Mouse (Mus musculus) G1E (cell line): ENCODE data around the gene Ttc24. TPM values are rescaled to one million over a fixed set of nuclear protein-coding genes. Genes with fewer than 3 reads are reported as not detected.

ENCODE experiments used
- ATAC-seq: 2 replicates; pipeline ENCODE4 v1.8.0; 2016; ENCODE audit warnings: mild to moderate bottlenecking; ENCODE audit not compliant: insufficient number of reproducible peaks, poor library complexity, low FRiP score, severe bottlenecking; ENCODE audit errors: extremely low read depth
- DNase-seq: peaks from one replicate; pipeline ENCODE4 v3.0.0; 2012; ENCODE audit warnings: low spot score
- H3K27me3 ChIP-seq: 2 replicates; pipeline ENCODE4 v1.6.1; 2012; ENCODE audit warnings: mild to moderate bottlenecking, low read length, inconsistent platforms; ENCODE audit not compliant: insufficient read depth
- H3K36me3 ChIP-seq: replicated peaks from 2 replicates; pipeline ENCODE3; 2012; ENCODE audit warnings: mild to moderate bottlenecking, inconsistent platforms
- H3K4me1 ChIP-seq: 2 replicates; pipeline ENCODE4 v1.6.1; 2012; ENCODE audit warnings: low read depth, low read length, inconsistent platforms, mixed read lengths; ENCODE audit not compliant: insufficient read depth
- H3K4me3 ChIP-seq: 2 replicates; pipeline ENCODE4 v1.5.1; 2012; ENCODE audit warnings: low read depth, mild to moderate bottlenecking, inconsistent platforms, low read length, moderate library complexity, mixed read lengths
- H3K9me3 ChIP-seq: replicated peaks from 2 replicates; pipeline ENCODE4 v1.6.1; 2012; ENCODE audit warnings: inconsistent platforms
- CTCF ChIP-seq: IDR thresholded peaks from 2 replicates; pipeline ENCODE4 v1.5.1; 2012; ENCODE audit warnings: low read depth, low read length, inconsistent platforms, mixed read lengths
- GATA1 ChIP-seq: IDR thresholded peaks from 2 replicates; pipeline ENCODE4 v1.6.1; 2012; ENCODE audit warnings: borderline replicate concordance, low read length, inconsistent platforms, mixed read lengths
- GATA2 ChIP-seq: IDR thresholded peaks from 2 replicates; pipeline ENCODE4 v1.6.1; 2012; ENCODE audit warnings: low read depth, low read length, inconsistent platforms, borderline replicate concordance
- POLR2AphosphoS5 ChIP-seq: IDR thresholded peaks from 2 replicates; pipeline ENCODE4 v1.6.1; 2012; ENCODE audit warnings: low read depth, low read length, inconsistent platforms; ENCODE audit not compliant: insufficient replicate concordance
- TAL1 ChIP-seq: conservative IDR thresholded peaks from 2 replicates; pipeline ENCODE4 v1.6.1; 2012; ENCODE audit warnings: low read depth, low read length, inconsistent platforms, mixed read lengths
- polyA plus RNA-seq: library from polyadenylated mRNA; stranded (reverse); fragments of >175 nt; gene quantifications from 2 replicates; pipeline ENCODE4 v1.2.3, GENCODE M21; 2012
- total RNA-seq, 2 experiments: library from RNA; stranded (forward) in 1 of 2; stranded (reverse) in 1 of 2; fragments of 200-1000 nt in 1 of 2; fragments of >200 nt in 1 of 2; fragmentation: Nextera tagmentation in 1 of 2; gene quantifications; 2 replicates each; pipeline ENCODE4 v1.2.3; 2014 to 2017

Ttc24 gene
- total and polyA plus RNA-seq, 3 experiments: 0.05 TPM; not detected in 2

- TF ChIP-seq TAL1 (no peak), POLR2AphosphoS5 (no peak), GATA2 (no peak), CTCF (no peak), GATA1 (no peak)
- peaks cover 42% of the 10 kb centered on the region for H3K27me3 ChIP-seq
- no peak for ATAC-seq
Measured at GRCm38 (mm10) chr3:88026823-88027222, 51.3 kb downstream of the Ttc24 start.

GRCm38 (mm10) chr3:88023192-88024074 is 54.7 kb downstream of the Ttc24 start:
- H3K27me3 ChIP-seq: peaks cover 44% of the 10 kb centered on the region
- TF ChIP-seq TAL1 (no peak), CTCF (no peak), GATA2 (no peak), POLR2AphosphoS5 (no peak)
- H3K36me3 ChIP-seq: no peaks in the 10 kb centered on the region
- peaks cover 4% of the 10 kb centered on the region; the same call in 1 of the 2 replicates for H3K4me1 ChIP-seq
- ATAC-seq (no peak), DNase-seq (no peak)
- H3K4me3 ChIP-seq: no peak overlapping the region; the same call in 1 of the 2 replicates
- H3K9me3 ChIP-seq: peaks cover 15% of the 10 kb centered on the region

More at GRCm38 (mm10) chr3:88026823-88027222, 51.3 kb downstream of the Ttc24 start:
- Histone ChIP-seq H3K4me3 (no peak overlapping the region), H3K9me3 (peaks cover 16% of the 10 kb centered on the region), H3K36me3 (no peaks in the 10 kb centered on the region), H3K4me1 (peaks cover 4% of the 10 kb centered on the region; the same call in 1 of the 2 replicates)
- DNase-seq: no peak

GRCm38 (mm10) chr3:88022322-88023191 is 55.5 kb downstream of the Ttc24 start:
- Histone ChIP-seq H3K9me3 (peaks cover 10% of the 10 kb centered on the region; the same call in 1 of the 2 replicates), H3K27me3 (peaks cover 47% of the 10 kb centered on the region), H3K4me3 (no peak overlapping the region; the same call in 1 of the 2 replicates), H3K36me3 (no peaks in the 10 kb centered on the region), H3K4me1 (peaks cover 4% of the 10 kb centered on the region; the same call in 1 of the 2 replicates)
- DNase-seq (no peak), ATAC-seq (no peak)
- TF ChIP-seq GATA1 (no peak), TAL1 (no peak), POLR2AphosphoS5 (no peak), CTCF (no peak), GATA2 (no peak)

Other genes starting within 250 kb of the Ttc24 start
- not detected in 2 replicates for gene Sh2d2a, start 231.5 kb downstream of the Ttc24 start, total RNA-seq (2014; fragmentation: Nextera tagmentation)
- gene Sh2d2a, start 231.5 kb downstream of the Ttc24 start, total RNA-seq (2017): 0.16 and 0.17 TPM in 2 replicates
- not detected in 2 replicates for gene Sh2d2a, start 231.5 kb downstream of the Ttc24 start, polyA plus RNA-seq
- 41.3 and 44.7 TPM in 2 replicates for gene Prcc, start 192.7 kb downstream of the Ttc24 start, total RNA-seq (2014; fragmentation: Nextera tagmentation)
- 28.5 and 32.3 TPM in 2 replicates for gene Prcc, start 192.7 kb downstream of the Ttc24 start, total RNA-seq (2017)
- gene Prcc, start 192.7 kb downstream of the Ttc24 start, polyA plus RNA-seq: 75.9 and 99.7 TPM in 2 replicates
- 722 and 799 TPM in 2 replicates for gene Hdgf, start 172.0 kb downstream of the Ttc24 start, total RNA-seq (2014; fragmentation: Nextera tagmentation)
- 506 and 578 TPM in 2 replicates for gene Hdgf, start 172.0 kb downstream of the Ttc24 start, total RNA-seq (2017)
- gene Hdgf, start 172.0 kb downstream of the Ttc24 start, polyA plus RNA-seq: 1,810 and 2,017 TPM in 2 replicates
- 289 and 317 TPM in 2 replicates for gene Mrpl24, start 158.8 kb downstream of the Ttc24 start, total RNA-seq (2014; fragmentation: Nextera tagmentation)
- gene Mrpl24, start 158.8 kb downstream of the Ttc24 start, total RNA-seq (2017): 183 and 204 TPM in 2 replicates
- 21.2 and 24.9 TPM in 2 replicates for gene Mrpl24, start 158.8 kb downstream of the Ttc24 start, polyA plus RNA-seq
- 67.3 and 70.8 TPM in 2 replicates for gene Isg20l2, start 148.0 kb downstream of the Ttc24 start, total RNA-seq (2014; fragmentation: Nextera tagmentation)
- gene Isg20l2, start 148.0 kb downstream of the Ttc24 start, total RNA-seq (2017): 54.1 and 54.9 TPM in 2 replicates
- 15.8 and 18.3 TPM in 2 replicates for gene Isg20l2, start 148.0 kb downstream of the Ttc24 start, polyA plus RNA-seq
- gene Rrnad1, start 147.6 kb downstream of the Ttc24 start, total RNA-seq (2014; fragmentation: Nextera tagmentation): 14.9 and 20.4 TPM in 2 replicates
- 19.2 and 24.8 TPM in 2 replicates for gene Rrnad1, start 147.6 kb downstream of the Ttc24 start, total RNA-seq (2017)
- gene Rrnad1, start 147.6 kb downstream of the Ttc24 start, polyA plus RNA-seq: 28.7 and 38.2 TPM in 2 replicates
- gene Crabp2, start 129.6 kb downstream of the Ttc24 start, total RNA-seq (2014; fragmentation: Nextera tagmentation): not detected in 2 replicates
- 0.38 TPM in 1 of 2 replicates, not detected in the other for gene Crabp2, start 129.6 kb downstream of the Ttc24 start, total RNA-seq (2017)
- not detected in 2 replicates for gene Crabp2, start 129.6 kb downstream of the Ttc24 start, polyA plus RNA-seq
- not detected in 2 replicates for gene Nes, start 107.2 kb downstream of the Ttc24 start, total RNA-seq (2014; fragmentation: Nextera tagmentation)
- 0.12 and 0.22 TPM in 2 replicates for gene Nes, start 107.2 kb downstream of the Ttc24 start, total RNA-seq (2017)
- gene Nes, start 107.2 kb downstream of the Ttc24 start, polyA plus RNA-seq: 0.02 TPM in 2 replicates
- not detected in 2 replicates for gene Bcan, start 78.1 kb downstream of the Ttc24 start, total RNA-seq (2014; fragmentation: Nextera tagmentation)
- gene Bcan, start 78.1 kb downstream of the Ttc24 start, total RNA-seq (2017): 0.06 TPM in 1 of 2 replicates, not detected in the other
- gene Bcan, start 78.1 kb downstream of the Ttc24 start, polyA plus RNA-seq: not detected in 2 replicates
- not detected in 2 replicates for gene Hapln2, start 50.7 kb downstream of the Ttc24 start, total RNA-seq (2014; fragmentation: Nextera tagmentation)
- not detected in 2 replicates for gene Hapln2, start 50.7 kb downstream of the Ttc24 start, total RNA-seq (2017)
- gene Hapln2, start 50.7 kb downstream of the Ttc24 start, polyA plus RNA-seq: not detected in 2 replicates
- 22.5 and 27.8 TPM in 2 replicates for gene Gpatch4, start 35.2 kb downstream of the Ttc24 start, total RNA-seq (2014; fragmentation: Nextera tagmentation)
- 15.0 and 16.6 TPM in 2 replicates for gene Gpatch4, start 35.2 kb downstream of the Ttc24 start, total RNA-seq (2017)
- gene Gpatch4, start 35.2 kb downstream of the Ttc24 start, polyA plus RNA-seq: 31.3 and 48.1 TPM in 2 replicates
- 41.1 and 42.1 TPM in 2 replicates for gene Naxe, start 19.8 kb downstream of the Ttc24 start, total RNA-seq (2014; fragmentation: Nextera tagmentation)
- gene Naxe, start 19.8 kb downstream of the Ttc24 start, total RNA-seq (2017): 40.1 and 42.4 TPM in 2 replicates
- 44.1 and 52.8 TPM in 2 replicates for gene Naxe, start 19.8 kb downstream of the Ttc24 start, polyA plus RNA-seq
- gene Iqgap3, start 3.7 kb upstream of the Ttc24 start, total RNA-seq (2014; fragmentation: Nextera tagmentation): 20.2 and 29.3 TPM in 2 replicates
- gene Iqgap3, start 3.7 kb upstream of the Ttc24 start, total RNA-seq (2017): 22.8 and 22.9 TPM in 2 replicates
- 10.6 and 13.8 TPM in 2 replicates for gene Iqgap3, start 3.7 kb upstream of the Ttc24 start, polyA plus RNA-seq
- gene Mef2d, start 64.1 kb upstream of the Ttc24 start, total RNA-seq (2014; fragmentation: Nextera tagmentation): 125 and 128 TPM in 2 replicates
- gene Mef2d, start 64.1 kb upstream of the Ttc24 start, total RNA-seq (2017): 15.4 and 17.0 TPM in 2 replicates
- gene Mef2d, start 64.1 kb upstream of the Ttc24 start, polyA plus RNA-seq: 133 and 141 TPM in 2 replicates
- not detected in 2 replicates for gene Rhbg, start 176.4 kb upstream of the Ttc24 start, total RNA-seq (2014; fragmentation: Nextera tagmentation)
- not detected in 2 replicates for gene Rhbg, start 176.4 kb upstream of the Ttc24 start, total RNA-seq (2017)
- gene Rhbg, start 176.4 kb upstream of the Ttc24 start, polyA plus RNA-seq: not detected in 2 replicates
- not detected in 2 replicates for gene Gm38392, start 208.9 kb upstream of the Ttc24 start, total RNA-seq (2014; fragmentation: Nextera tagmentation)
- gene Gm38392, start 208.9 kb upstream of the Ttc24 start, total RNA-seq (2017): not detected in 2 replicates
- gene Gm38392, start 208.9 kb upstream of the Ttc24 start, polyA plus RNA-seq: not detected in 2 replicates
- 11.5 and 17.6 TPM in 2 replicates for gene Tsacc, start 218.7 kb upstream of the Ttc24 start, total RNA-seq (2014; fragmentation: Nextera tagmentation)
- 6.3 and 13.9 TPM in 2 replicates for gene Tsacc, start 218.7 kb upstream of the Ttc24 start, total RNA-seq (2017)
- 0.74 and 1.1 TPM in 2 replicates for gene Tsacc, start 218.7 kb upstream of the Ttc24 start, polyA plus RNA-seq
- 213 and 234 TPM in 2 replicates for gene Cct3, start 218.8 kb upstream of the Ttc24 start, total RNA-seq (2014; fragmentation: Nextera tagmentation)
- gene Cct3, start 218.8 kb upstream of the Ttc24 start, total RNA-seq (2017): 292 and 314 TPM in 2 replicates
- 27.9 and 28.7 TPM in 2 replicates for gene Cct3, start 218.8 kb upstream of the Ttc24 start, polyA plus RNA-seq
- gene Glmp, start 246.7 kb upstream of the Ttc24 start, total RNA-seq (2014; fragmentation: Nextera tagmentation): 119 and 123 TPM in 2 replicates
- 65.7 and 89.1 TPM in 2 replicates for gene Glmp, start 246.7 kb upstream of the Ttc24 start, total RNA-seq (2017)
- gene Glmp, start 246.7 kb upstream of the Ttc24 start, polyA plus RNA-seq: 31.4 and 67.5 TPM in 2 replicates